Mouse (Mus musculus): ENCODE results near the gene Dpep3. TPM values are rescaled to one million over a fixed set of nuclear protein-coding genes. Genes with fewer than 3 reads are reported as not detected.

Gene Dpep3
- total RNA-seq, 2 experiments from 2014 or later, result not detected

DNA sequence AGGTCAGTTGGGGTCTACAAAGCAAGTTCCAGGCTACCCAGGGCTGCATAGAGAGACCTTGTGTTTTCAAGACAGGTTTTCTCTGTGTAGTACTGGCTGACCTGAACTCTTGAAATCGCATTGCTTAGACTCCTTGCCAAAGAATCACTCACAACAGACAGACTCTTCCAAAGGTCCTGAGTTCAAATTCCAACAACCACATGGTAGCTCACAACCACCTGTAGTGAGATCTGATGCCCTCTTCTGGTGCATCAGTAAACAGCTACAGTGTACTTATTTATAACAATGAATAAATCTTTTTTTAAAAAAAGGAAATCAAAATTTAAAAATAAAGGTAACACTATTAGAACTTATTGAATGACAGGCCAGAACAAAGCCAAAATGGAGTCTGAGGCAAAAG, 1.9 kb upstream of the Dpep3 start:
- DNase-seq (ENCODE audit: low spot score in 2 of 2), result no peak

DNA sequence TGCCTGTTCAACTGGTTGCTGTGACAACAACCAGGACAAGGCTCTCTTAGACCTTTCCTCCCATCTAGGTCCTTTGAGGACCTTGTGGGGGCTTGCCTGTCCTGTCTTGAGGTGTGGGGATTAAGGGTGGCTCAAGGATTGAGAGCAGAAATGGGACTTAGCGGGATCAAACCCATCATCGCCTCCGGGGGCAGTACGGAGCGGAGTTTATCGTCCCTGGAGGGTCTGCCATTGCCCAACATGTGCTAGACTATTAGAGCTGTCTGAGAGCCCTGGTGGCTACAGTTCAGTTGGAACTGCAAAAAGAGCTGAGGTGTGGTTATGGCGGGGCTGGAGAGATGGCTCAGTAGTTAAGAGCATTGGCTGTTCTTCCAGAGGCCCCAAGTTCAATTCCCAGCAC, 3.9 kb downstream of the Dpep3 start:
- no peak for DNase-seq (ENCODE audit: low spot score in 2 of 2)

DNA sequence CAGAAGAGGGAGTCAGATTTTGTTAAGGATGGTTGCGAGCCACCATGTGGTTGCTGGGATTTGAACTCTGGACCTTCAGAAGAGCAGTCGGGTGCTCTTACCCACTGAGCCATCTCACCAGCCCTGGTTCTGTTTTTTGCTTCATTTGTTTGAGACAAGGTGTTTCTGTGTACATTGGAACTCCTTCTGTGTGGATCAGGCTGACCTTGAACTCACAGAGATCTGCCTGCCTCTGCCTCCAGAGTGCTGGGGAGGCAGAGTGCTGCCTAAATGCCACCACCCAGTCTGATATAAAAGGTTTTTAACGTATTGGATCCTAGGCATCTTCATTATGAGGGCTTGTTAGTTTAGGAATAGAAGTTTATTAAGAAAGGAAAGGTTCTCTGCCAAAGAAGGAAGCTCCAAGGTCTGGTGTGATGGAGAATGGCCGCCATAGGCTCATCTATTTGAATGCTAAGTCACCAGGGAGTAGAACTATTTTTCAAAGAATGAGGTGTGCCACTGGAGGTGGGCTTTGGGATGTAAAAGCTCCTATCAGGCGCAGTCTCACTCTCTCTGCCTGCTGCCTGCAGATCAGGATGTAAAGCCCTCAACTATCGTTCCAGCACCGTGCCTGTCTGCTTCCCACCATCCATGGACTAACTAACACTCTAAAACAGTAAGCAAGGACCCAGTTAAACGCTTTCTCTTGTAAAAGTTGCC, 8.1 kb downstream of the Dpep3 start:
- no peak for DNase-seq (ENCODE audit: low spot score in 2 of 2)

DNA sequence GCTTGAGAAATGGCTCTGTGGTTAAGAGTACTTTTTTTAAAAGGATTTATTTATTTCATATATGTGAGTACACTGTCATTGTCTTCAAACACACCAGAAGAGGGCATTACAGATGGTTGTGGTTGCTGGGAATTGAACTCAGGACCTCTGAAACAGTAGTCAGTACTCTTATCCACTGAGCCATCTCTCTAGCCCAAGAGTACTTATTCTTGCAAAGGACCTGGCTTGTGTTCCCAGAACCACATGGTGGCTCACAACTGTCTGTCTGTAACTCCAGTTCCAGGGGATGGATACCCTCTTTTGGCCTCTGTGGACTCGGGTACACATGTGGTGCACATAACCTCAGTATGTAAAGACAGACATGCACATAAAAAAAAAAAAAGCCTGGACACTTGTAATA, 9.9 kb downstream of the Dpep3 start:
- DNase-seq (ENCODE audit: low spot score in 2 of 2), result no peak

DNA sequence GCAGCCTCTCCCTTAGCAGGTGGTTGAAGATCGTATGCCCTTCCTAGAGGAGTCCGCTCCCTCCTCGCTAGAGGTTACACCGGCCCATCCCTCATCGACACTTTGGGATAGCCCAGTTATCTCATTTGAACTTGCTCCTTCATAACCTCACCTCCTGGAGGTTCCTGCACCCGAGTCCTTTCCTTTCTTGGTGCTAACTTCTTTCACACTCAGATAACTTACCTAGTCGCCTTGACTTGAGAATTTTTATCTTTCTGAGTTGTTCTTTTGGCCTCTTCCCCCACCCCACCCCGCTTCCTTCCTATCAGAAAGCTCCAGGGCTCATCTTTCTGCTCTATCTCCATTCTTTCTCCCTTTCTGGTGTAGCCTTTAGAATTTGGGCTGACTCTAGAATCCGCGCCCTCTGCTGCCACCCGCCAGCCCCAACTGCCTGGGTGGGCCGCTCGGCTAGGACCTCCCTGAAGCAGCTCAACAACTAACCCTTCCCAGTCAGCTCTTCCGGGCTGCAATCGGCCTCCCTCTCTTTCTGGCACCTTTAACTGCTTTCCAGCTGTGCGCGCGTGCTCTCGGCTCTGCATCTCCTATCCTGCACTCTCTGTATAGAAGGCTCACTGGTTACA, 12.4 kb downstream of the Dpep3 start:
- DNase-seq (ENCODE audit: low spot score in 2 of 2), result no peak

DNA sequence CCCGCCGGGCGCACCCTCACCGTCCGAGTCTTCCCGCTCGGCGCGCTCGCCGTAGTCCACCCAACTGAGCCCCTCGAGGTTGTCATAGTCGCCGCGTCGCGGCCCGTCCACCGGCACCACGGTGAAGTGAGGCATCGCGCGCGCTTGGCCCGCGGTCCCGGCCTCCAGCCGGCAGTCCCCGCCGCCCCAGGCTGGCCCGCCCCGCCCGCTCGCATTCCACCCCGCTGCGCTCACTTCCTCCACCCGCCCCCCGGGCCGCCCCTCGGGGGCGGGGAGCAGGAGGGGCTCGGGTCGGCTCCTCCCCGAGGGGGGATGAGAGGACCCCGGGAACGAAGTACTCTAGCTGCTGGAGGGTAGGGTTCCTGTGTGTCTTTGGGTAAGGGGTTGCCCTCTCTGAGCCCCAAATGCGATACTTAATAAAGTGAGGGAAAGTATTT, 13.3 kb downstream of the Dpep3 start, which contains the start of gene Slc12a4:
TSS of gene Slc12a4 (minus strand) at position 193 of the 437 bp plus-strand sequence.
- peak; percentile 66 to 75 for DNase-seq (ENCODE audit: low spot score in 2 of 2)

DNA sequence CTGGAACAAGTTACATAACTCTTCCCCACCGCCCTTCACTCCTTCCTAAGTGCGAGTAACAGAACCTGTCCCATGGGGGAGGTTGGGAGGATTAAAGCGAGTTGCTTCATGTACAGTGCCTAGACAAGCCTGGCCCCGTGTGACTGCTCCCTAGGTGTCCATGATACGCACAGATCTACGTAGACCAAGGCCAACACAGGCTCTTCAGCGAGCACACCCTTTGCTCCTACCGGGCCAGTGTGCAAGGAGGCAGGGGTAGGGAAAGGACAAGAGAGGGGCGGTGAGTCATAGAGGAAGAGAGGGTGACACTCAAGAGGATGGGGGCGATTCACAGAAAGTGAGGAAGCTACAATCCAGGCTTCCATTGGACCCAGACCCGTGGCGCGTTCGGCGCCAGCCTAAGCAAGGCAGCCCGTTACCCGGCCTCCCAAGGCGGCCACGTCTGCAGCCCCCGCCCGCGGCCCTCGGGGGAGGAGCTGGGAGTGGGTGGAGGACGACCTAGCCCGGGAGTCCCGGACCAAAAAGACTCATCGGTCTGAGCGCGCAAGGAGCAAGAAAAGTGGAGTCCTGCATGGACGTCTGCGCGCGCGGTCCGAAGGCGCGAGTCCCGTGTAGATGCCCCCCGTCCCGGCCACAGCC, 13.8 kb downstream of the Dpep3 start:
- no peak for DNase-seq (ENCODE audit: low spot score in 2 of 2)

DNA sequence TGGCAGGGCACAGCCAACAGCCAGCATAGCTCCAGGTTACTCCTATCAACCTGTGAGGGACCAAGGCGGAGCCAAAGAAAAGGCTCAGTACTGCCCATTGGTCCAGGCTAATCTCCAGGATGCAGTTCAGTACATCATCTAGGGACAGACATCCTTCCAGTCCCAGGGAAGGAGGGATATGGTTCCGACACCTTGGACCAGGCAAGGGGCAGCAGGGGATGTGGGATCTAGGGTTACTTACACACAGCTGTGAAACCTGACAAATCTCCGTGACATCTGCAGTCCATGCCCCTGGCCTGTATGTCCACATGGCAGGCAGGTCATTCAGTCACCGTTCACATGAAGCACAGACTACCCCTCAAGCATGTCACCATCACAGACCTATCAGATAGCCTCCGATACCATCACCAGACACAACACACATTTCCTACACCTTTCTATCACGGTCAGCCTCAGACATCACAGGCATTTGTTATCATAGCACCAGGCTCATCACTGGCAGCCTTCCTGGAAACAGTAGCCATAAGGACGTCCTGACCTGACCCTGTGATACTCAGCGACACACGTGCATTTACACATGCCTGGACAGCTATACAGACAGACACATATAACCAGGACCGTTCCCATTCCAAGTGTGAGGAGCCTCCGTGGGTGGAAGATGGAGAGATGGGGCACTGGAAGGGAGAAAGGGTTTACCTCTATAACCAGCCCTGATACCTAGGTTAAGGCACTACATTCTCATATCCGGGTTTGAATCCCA, 14.5 kb downstream of the Dpep3 start:
- no peak for DNase-seq (ENCODE audit: low spot score in 2 of 2)

DNA sequence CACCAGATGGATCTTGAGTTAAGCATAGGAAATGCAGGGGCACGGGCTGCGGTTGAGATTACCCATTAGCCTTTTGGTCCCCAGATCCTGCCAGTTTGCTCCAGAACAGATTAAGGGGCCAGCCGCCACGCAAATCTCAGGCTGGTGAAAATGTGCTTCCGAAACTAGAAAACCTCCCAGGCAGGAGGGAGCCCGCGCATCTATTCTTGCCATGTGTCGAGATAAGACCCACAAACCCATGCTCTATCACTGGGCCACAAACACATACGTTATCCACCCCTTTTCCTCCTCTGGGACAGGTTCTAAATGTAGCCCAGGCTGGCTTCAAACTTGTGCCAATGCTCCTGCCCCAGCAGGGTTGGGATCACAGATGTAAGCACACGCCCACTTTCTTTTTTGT, 17.7 kb downstream of the Dpep3 start:
- no peak for DNase-seq (ENCODE audit: low spot score in 2 of 2)

DNA sequence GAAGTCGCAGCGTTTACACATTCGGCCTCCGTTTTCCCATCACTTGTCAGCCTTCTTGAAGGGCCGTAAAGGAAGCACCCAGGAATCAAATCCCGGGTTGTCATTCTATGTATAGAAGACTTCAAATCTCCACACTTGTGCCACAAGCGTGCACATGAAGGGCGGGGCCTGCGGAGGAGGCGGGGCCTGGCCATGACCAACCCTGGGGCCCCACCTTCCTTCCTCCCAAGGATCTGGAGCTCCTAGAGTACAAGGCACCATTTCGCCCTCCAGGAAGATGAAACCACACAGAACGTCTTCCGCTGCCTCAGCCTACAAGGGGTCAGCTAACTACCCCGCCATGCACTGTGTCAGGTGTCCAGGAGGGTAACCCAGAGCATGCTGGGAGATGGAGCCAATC, 18.1 kb downstream of the Dpep3 start:
- no peak for DNase-seq (ENCODE audit: low spot score in 2 of 2)

DNA sequence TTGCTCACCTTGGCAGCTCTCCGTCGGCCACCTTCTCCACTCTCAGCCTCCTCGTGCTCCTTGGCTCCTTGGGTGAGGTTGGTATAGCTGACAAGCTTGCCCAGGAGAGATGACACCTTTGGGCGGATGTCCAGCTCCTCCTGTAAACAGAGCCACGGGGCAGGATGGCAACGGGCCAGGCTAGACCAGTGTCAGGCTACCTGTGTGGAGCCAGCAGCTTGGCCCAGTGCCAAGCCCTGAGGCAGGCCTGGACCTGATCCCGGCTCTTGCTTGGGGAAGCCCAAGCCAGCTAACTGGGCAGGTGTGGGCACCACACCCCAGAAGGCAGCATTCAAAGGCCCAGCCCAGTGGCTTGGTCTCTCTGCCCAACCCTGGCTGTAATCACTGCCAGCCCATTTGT, 19.9 kb downstream of the Dpep3 start:
- DNase-seq (ENCODE audit: low spot score in 2 of 2), result no peak

DNA sequence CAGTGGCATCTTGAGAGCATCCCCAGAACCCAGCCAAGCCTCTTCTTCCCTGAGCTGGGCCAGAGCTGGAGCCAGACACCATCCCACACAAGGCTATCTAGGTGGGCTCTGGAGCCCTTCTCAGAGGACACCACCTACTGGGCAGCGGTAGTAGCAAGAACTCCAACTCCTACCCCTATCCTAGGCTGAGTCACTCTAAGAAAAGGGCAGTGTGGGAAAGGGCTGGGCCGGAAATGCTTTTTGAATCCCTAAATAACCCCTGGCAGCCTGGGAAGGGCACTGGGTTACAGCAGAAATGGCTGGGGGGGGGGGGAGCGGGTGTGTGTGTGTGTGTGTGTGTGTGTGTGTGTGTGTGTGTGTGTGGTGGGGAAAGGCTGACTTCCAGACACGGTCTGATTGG, 21.4 kb downstream of the Dpep3 start:
- DNase-seq (ENCODE audit: low spot score in 2 of 2), result no peak

DNA sequence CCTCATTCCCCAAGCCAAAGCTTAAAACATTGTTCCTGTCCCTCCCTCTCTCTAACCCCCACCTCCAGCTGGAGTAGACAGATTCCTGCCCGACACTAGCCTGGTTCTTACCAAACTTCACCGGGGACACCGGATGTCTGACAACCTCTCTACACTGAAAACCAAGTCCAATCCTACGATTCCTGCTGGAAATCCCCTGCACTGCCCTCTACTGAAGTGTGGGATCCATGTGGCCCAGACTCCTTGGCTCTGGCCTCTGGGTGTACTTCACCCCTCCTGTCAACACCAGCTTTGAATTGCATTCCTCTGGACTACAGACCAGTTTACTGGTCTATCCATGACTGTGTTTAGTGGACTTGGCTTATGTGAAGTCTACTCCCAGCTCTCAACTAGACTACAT, 22.7 kb downstream of the Dpep3 start:
- no peak for DNase-seq (ENCODE audit: low spot score in 2 of 2)

DNA sequence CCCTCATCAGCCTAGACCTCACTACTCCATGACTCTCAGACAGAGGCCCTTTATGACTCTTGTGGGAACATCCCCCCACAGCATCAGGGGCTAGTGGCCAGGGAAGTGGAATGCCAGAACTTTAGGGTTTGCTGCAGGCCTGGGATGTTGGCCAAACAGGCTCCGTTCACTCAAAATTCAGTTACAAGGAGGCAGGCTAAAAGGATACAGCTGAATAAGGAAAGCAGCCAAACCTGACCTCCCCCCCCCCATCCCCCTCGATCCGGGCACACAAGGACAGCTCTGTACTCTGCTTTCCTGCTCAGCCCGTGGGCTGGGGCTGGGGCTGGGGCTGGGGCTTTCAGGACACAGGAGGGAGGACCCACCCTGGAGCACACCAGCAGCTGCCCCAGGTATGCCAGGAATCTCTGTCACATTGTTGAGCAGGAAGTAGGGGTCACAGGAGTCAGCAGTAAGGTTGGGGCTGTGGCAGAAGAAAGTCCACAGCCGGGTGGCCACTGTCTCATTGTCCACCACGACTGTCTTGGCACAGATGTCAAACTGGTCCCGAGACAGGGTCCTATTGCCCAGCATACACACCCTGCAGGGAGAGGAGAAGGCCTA, 28.1 kb downstream of the Dpep3 start:
- DNase-seq (ENCODE audit: low spot score in 2 of 2), result no peak

DNA sequence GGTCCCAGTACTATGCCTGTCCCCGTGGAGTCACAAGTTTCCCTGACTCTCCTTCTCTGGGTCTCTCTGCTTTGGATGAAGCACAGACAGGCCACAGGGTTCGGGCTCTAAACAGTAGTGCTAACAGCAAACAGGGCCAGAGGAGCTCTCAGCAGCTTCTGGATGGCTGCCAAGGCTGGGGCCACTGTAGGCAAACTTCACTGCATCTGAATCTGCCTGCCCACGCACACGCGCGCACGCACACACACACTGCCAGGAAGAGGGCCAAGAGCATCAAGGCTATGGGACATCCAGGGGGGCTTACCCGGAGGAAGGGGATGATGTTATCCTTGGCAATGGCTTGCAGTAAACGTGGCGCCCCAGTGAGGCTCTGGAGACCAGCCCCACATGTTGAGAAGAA, 29.9 kb downstream of the Dpep3 start:
- no peak for DNase-seq (ENCODE audit: low spot score in 2 of 2)

DNA sequence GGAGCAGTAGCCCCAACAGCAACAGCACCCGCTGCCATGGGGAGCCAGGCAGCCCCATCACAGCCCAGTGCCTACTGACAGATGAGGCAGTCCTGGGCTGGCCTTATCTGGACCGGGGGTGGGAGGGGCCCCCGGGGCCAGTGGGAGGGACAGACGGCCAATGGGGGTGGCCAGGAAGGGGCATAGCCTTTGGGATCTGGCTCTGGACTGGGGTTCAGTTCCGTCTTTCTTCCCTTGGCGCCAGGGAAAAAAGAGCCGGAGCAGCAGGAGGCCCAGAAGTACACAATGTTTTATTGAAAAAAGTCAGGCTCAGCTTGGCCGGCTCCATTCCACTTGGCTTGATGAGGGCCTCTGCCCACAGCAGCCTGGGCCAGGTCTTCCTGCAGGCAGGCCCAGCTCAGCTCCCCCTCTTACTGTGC, 35.9 kb downstream of the Dpep3 start, which contains the start of gene Lcat:
TSS of gene Lcat (minus strand) at position 62 of the 419 bp plus-strand sequence.
- no peak for DNase-seq (ENCODE audit: low spot score in 2 of 2)

DNA sequence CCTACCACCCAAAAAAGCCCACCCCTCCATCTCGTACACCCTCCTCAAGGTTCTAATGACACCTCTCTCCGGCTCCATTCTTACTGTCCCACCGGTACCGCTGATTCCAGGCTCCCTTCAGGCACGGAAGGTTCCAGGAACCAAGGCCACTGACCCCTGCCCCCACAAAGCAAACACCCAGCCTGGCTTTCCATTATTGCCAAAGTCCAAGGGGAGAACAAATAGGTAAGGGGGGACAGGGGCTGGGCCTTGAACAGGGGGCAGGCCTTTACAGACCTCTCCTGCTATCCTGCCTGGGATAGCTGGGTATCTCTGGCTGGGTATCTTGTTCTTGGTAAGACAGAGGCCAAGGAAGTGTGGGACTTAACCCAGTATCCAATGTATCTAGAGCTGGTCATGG, 36.7 kb downstream of the Dpep3 start:
- DNase-seq (ENCODE audit: low spot score in 2 of 2), result no peak

DNA sequence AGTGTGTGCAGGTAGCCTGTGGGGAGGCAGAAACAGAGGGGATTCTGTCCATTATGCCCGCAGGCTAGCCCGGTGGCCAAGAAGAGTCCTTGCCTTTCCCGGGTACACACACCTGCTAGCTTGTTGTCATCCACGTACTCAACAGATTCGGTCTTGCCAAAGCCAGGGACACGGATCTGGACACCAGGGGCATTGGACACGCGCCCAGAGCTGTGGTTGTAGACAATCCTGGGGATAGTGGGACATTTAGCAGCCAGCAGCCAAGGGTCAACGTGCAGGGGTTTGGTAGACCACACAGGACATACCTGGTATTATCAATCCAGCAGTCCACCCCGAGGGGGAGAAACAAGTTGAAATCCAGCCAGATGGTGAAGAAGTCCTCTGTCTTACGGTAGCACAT, 37.2 kb downstream of the Dpep3 start:
- no peak for DNase-seq (ENCODE audit: low spot score in 2 of 2)

DNA sequence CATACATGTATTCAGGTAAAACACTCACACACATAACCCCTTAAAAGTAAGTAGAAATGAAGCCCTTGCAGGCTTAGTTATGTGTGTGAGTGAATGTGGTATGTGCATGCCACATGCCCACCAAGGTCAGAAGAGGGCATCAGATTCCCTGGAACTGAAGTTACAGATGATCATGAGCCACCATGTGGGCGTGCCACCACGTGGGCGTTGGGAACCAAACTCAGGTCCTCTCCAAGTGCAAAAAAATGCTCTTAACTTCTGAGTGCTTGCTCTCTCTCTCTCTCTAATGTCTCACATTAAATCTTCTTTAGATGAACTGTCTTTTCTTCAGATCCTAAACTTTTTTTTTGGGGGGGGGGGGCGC, 40.9 kb downstream of the Dpep3 start, which contains the start of gene Psmb10:
TSS of gene Psmb10 (minus strand) at position 139 of the 364 bp plus-strand sequence.
- no peak for DNase-seq (ENCODE audit: low spot score in 2 of 2)

DNA sequence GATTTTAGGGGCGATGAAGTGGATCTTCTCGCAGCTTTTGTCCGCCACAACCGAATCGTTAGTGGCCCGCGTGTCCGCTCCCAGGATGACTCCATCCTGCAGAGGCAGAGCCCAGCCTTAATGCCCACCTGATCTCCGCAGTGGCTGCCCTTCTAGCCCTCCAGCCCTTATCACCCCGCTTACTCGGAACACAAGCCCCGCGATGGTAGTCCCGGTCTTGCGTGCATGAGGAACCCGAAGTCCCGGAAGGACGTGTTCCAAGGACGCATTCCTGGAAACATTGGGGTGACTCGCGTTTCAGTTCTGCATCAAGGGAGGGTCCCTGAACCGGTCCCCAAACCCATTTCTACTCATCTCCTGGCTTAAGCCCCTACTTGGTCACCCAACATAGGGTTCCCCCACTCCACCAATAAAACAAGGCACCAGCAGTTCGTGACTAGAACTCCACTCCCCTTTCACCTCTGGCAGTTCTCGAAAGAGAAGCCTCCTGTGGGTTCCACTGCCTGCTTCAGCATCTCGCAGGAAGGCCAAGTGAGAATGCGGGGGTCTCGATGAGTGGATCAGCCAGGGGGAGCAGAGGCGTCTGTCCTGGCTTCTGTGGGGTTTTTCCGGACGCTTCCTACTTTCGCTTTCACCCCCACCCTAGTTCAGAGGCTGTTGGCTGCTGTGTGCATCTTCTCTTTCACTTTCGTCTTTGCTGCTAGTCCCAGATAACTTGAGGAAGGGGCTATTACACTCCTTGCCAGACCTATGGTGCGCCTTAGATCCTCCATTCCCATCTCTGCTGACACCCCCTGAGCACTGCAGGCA, 41.5 kb downstream of the Dpep3 start:
- DNase-seq (ENCODE audit: low spot score in 2 of 2), result no peak

Data from adrenal gland, postnatal 4 days (tissue).